Mouse (Mus musculus) kidney, adult 10 weeks (tissue): Measurements from ENCODE around the gene Gm8020. TPM values are rescaled to one million over a fixed set of nuclear protein-coding genes. Genes with fewer than 3 reads are reported as not detected.

ENCODE experiments used
- polyA plus RNA-seq: library from polyadenylated mRNA; stranded (reverse); fragments of 350-450 nt; fragmentation: Illumina TruSeq; extraction: RNeasy Lipid Tissue Mini Kit (QIAGEN cat#74804); gene quantifications from one replicate; pipeline ENCODE4 v1.2.3, GENCODE M21; 2014; ENCODE audit warnings: low read depth, low replicate concordance

Gm8020 gene
- not detected for polyA plus RNA-seq

GRCm38 (mm10) chr14:42502249-42502648 is at the start of gene Gm8020:
Gm8020 (minus strand) TSS chr14:42502349.

DNA sequence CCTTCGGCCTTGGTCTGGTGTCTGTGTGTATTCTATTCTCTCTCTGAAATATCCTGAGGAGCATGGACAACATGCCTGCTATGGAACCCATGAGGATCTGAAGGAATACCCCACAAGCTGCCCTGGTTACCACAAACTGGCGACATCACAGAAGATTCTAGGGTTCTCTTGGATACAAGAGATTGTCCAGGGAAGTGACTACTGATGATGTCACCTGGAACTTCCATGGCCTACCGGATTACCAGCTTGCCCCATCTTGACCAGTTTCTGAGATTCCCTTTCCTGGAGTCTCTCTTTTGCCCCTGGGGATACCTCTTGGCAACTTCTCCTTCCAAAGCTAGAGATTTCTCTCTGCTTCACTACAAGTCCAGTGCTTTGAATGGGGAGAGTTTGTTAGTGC is 22.0 kb upstream of the Gm8020 start, which contains the start of gene Gm8024:
Gene Gm8024, minus strand, starts transcription at position 101 of the 400 bp plus-strand sequence.

DNA sequence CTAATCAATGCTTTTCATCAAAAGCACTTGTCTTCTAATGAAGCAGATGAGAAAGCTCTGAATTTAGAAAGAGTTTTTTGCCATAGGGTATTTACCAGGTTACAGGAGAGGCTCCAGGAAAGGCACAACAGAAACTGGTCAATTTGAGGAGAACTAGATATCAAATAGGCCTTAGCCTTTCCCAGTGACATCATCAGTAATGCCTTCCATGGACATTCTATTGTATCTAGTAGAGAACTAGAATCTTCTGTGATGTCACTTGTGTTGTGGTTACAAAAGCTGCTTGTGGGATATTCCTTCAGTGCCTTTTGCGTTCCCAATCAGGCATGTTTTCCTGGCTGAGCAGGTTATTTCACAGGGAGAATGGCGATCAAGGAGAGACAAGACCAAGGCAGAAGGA is 38.6 kb downstream of the Gm8020 start, which contains the start of gene Gm8011:
Gene Gm8011, plus strand, starts transcription at position 301 of the 400 bp plus-strand sequence.

Other genes starting within 250 kb of the Gm8020 start
- gene Gm17026, start 242.3 kb downstream of the Gm8020 start, polyA plus RNA-seq, result not detected
- gene Gm9611, start 205.0 kb downstream of the Gm8020 start, polyA plus RNA-seq, result not detected
- not detected for gene Gm7995, start 192.1 kb downstream of the Gm8020 start, polyA plus RNA-seq
- gene Gm8005, start 62.7 kb downstream of the Gm8020 start, polyA plus RNA-seq, result not detected
- gene Gm8011, start 38.5 kb downstream of the Gm8020 start, polyA plus RNA-seq, result not detected
- gene Gm8024, start 21.9 kb upstream of the Gm8020 start, polyA plus RNA-seq, result not detected
- gene Gm17124, start 97.5 kb upstream of the Gm8020 start, polyA plus RNA-seq, result not detected
- not detected for gene Gm3633, start 139.6 kb upstream of the Gm8020 start, polyA plus RNA-seq
- not detected for gene Gm10378, start 153.6 kb upstream of the Gm8020 start, polyA plus RNA-seq